Comparison of ENCODE assay signal across 8 mouse cellular contexts in genomic region chr4:139380207-139380748, GRCm38 (mm10). TPM values are rescaled to one million over a fixed set of nuclear protein-coding genes. Genes with fewer than 3 reads are reported as not detected.
DNase-seq lines count a peak whose midpoint lies in the region; ATAC-seq and TF ChIP-seq lines count a peak whose summit lies in the region.

No protein-coding gene starts in this region.

- H3K9me3 ChIP-seq in megakaryocyte, embryonic 14.5 days, result no peaks in the 10 kb centered on the region

- H3K36me3 ChIP-seq in megakaryocyte, embryonic 14.5 days (replicated peaks; ENCODE audit: low read length), result peaks cover 46% of the 10 kb centered on the region

- TF ChIP-seq POLR2A in cortical plate, adult 2 months (IDR thresholded peaks at IDR 0.05; ENCODE audit: extremely low read depth, insufficient read depth, low read length), result peak; percentile 78

- no peak overlapping the region for H3K27ac ChIP-seq in cortical plate, adult 2 months (ENCODE audit: insufficient read depth, low read length)

- ATAC-seq in activated CD4-positive, CD25-positive, alpha-beta regulatory T cell, adult 4 months, result peak; percentile 89

- DNase-seq in gastrocnemius, adult 8-10 months (ENCODE audit: low spot score in 2 of 2), result peak; percentile 98 to 99
- DNase-seq in hindlimb bud, embryonic 11.5 days (ENCODE audit: extremely low spot score, low read depth, low spot score), result peak; percentile 99
- DNase-seq in left cerebral cortex, adult 8-10 months (ENCODE audit: low spot score in 2 of 2), result peak; percentile 99
- DNase-seq in right cerebral cortex, postnatal 10 days (ENCODE audit: low spot score in 2 of 2), result peak; percentile 99 to 100
- peak; percentile 100 for DNase-seq in urinary bladder, postnatal 25 days (ENCODE audit: low spot score)

- H3K4me3 ChIP-seq in cortical plate, adult 2 months (ENCODE audit: insufficient read depth, low read length), result peak overlapping the region; percentile 73
- peak overlapping the region; percentile 93 for H3K4me3 ChIP-seq in megakaryocyte, embryonic 14.5 days (replicated peaks)

- H3K4me1 ChIP-seq in cortical plate, adult 2 months (ENCODE audit: control insufficient read depth, insufficient read depth, low read length), result peaks cover 3% of the 10 kb centered on the region
- H3K4me1 ChIP-seq in megakaryocyte, embryonic 14.5 days, result peaks cover 44% of the 10 kb centered on the region

- TF ChIP-seq CTCF in cortical plate, adult 2 months (IDR thresholded peaks at IDR 0.05; ENCODE audit: extremely low read depth, insufficient read depth, low read length), result no peak

- no peaks in the 10 kb centered on the region for H3K27me3 ChIP-seq in megakaryocyte, embryonic 14.5 days (replicated peaks)

RNA-seq across cellular contexts. Expression of gene Ubr4, which starts 27.9 kb away (rescaled TPM):
- polyA plus RNA-seq in activated CD4-positive, CD25-positive, alpha-beta regulatory T cell, adult 4 months (2017; shearing (Covaris generic)), result 10 to 100 TPM; 40.6 to 63.7 TPM
- 183 and 188 TPM in 2 replicates for polyA plus RNA-seq in cortical plate, adult 2 months (2012; rRNA removed)
- total RNA-seq in gastrocnemius, adult 8-10 months (2022), result 100 to 1,000 TPM; 118 to 178 (median 133) TPM
- 100 to 1,000 TPM; 149 to 211 (median 162) TPM for total RNA-seq in left cerebral cortex, adult 8-10 months (2022)
- 58.6 and 69.3 TPM in 2 replicates for polyA plus RNA-seq in megakaryocyte, embryonic 14.5 days (2012; ENCODE audit: insufficient read depth, low replicate concordance)

RNA-seq across cellular contexts. Expression of gene Emc1, which starts 27.9 kb away (rescaled TPM):
- 10 to 100 TPM; 19.9 to 20.6 TPM for polyA plus RNA-seq in activated CD4-positive, CD25-positive, alpha-beta regulatory T cell, adult 4 months (2017; shearing (Covaris generic))
- polyA plus RNA-seq in cortical plate, adult 2 months (2012; rRNA removed), result 69.8 and 70.9 TPM in 2 replicates
- 10 to 100 TPM; 34.6 to 37.8 (median 36.6) TPM for total RNA-seq in gastrocnemius, adult 8-10 months (2022)
- 10 to 100 TPM; 89.4 to 92.6 (median 91.1) TPM for total RNA-seq in left cerebral cortex, adult 8-10 months (2022)
- 2.2 and 3.3 TPM in 2 replicates for polyA plus RNA-seq in megakaryocyte, embryonic 14.5 days (2012; ENCODE audit: insufficient read depth, low replicate concordance)

RNA-seq across cellular contexts. Expression of gene Mrto4, which starts 27.9 kb away (rescaled TPM):
- polyA plus RNA-seq in activated CD4-positive, CD25-positive, alpha-beta regulatory T cell, adult 4 months (2017; shearing (Covaris generic)), result 10 to 100 TPM; 39.1 to 56.7 TPM
- 53.2 and 53.9 TPM in 2 replicates for polyA plus RNA-seq in cortical plate, adult 2 months (2012; rRNA removed)
- 10 to 100 TPM; 33.1 to 39.4 (median 36.0) TPM for total RNA-seq in gastrocnemius, adult 8-10 months (2022)
- total RNA-seq in left cerebral cortex, adult 8-10 months (2022), result 10 to 100 TPM; 43.2 to 54.3 (median 49.8) TPM
- polyA plus RNA-seq in megakaryocyte, embryonic 14.5 days (2012; ENCODE audit: insufficient read depth, low replicate concordance), result 38.8 and 55.8 TPM in 2 replicates
